Mouse (Mus musculus) adrenal gland, postnatal 10 days (tissue): ENCODE results near the gene Iqsec2. TPM values are rescaled to one million over a fixed set of nuclear protein-coding genes. Genes with fewer than 3 reads are reported as not detected.
"Not testable (repeated sequence)": the region's sequence is repeated elsewhere in the genome, so short reads cannot be mapped to it uniquely, and the experiment has no call there.

Experiments used
- DNase-seq: peaks from one replicate; pipeline ENCODE4 v3.0.0; 2021; ENCODE audit warnings: mixed read lengths
- total RNA-seq, 2 experiments: library from RNA; stranded (reverse); gene quantifications; 2 replicates each; pipeline ENCODE4 v1.2.3; 2021

Iqsec2 gene
- total RNA-seq, 2 experiments from 2014 or later, result 25.3 to 30.0 TPM

DNA sequence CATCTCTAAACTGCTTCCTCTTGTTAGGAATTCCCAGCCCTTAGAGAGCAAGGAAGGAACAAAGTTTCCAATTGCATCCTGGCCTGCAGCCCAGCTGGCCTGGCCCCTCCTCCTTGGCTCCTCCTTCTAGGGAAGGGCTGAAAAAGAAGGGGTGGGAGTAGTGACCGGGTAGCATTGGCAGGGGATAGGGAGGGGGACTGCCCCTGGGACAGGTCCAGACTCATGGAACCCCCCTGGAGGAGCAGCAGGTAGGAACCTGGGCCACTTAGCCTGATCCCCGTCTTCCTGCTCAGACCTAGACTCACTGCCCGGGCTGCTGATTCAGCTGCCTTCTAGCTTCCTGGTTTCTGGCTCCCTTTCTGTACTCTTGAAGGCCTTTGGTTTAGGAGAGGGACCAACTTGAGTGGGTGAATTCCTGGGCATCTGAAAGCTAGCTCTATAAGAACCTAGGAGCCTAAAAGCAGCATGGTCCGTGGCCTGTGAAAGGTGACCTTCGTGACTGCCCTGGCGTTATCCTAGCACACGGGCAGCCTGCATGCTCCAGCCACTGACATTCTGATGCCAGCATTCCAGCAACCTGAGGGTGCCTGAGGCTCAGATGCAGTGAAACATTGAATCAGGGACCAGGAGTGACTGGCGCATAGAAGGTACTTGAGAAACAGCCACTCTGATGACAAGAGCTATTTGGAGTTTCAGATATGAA lies 34.9 kb downstream of the Iqsec2 start:
- DNase-seq, result peak; percentile 77

DNA sequence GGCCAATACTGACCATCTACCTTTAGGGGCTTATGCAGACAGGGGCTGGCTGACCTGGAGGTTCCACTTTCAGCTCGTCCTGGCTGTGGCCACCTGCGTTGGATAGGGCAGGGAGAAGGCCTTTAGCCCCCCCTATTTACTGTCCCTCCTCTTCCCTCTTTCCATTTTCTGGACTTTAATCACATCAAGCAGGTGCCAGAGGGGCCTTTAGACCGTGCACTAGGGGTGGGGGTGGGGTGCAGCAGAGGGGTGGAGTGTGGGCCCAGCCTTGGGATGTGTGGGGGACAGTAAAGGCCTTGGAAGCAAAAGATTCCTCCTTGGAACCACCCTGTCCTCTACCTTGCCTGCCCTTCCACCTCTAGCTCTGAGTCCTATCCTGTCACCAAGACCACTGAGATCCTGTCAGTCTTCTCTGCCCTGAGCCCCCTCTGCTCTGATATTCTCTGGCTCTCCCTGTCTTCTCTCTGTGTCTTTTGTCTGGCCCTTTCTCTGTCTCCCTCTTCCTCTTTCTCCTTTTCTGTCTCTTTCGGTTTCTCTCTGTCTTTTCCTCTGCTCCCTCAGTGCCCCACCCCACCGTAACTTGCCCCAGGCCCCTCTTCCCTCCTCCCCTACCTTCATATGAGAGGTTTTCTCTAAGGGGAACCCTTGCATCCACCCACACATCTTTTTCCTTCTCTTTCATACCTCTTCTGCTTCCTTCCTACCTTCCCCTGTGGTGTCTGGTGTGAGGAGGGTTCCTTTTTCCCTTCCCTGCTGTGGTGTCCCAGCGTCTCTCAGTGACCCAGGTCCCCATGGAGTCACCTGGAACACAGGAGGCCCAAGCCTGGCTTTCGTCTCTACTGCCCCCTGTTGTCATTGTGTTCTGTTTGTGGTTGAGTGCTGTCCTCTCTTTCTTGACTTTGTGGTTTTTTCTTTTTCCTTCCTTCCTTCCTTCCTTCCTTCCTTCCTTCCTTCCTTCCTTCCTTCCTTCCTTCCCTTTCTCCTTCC lies 35.9 kb downstream of the Iqsec2 start:
- no peak for DNase-seq

DNA sequence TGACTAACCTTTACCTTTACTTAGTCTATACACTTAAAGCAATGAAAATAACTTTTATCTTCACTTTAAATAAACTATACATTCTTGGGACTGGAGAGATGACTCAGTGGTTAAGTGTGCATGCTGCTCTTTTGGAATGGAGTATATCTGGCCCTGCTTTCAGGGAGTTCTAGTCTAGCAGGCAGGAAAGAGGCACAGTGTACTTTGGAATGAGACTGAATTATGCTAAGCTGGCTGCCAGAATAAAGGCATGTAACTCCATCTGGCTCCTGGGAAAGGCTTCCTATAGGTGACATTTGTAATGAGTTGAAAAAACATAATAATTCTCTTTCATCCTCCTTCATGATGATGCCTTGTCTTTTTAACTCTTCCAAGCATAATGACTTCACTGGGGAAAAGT lies 43.1 kb downstream of the Iqsec2 start:
- no peak for DNase-seq

DNA sequence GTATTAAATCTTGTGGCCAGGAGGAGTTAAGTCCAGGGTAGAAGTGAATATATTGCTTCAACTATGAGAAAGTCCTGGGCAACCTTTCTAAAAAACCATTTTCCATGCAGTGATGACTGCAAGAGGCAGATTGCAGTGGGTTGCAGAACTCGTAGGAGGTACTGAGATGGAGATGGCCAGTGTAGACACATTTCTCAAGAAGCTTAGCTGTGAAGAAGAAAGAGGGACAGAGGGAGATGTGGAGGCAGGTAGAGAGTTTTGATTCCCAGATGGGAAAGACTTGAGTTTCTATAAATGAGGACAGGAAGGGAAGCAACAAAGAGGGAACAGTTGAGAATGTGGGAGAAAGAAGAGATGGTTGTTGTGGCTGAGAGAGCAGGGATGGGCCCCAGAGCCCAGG lies 47.2 kb downstream of the Iqsec2 start:
- DNase-seq, result no peak

DNA sequence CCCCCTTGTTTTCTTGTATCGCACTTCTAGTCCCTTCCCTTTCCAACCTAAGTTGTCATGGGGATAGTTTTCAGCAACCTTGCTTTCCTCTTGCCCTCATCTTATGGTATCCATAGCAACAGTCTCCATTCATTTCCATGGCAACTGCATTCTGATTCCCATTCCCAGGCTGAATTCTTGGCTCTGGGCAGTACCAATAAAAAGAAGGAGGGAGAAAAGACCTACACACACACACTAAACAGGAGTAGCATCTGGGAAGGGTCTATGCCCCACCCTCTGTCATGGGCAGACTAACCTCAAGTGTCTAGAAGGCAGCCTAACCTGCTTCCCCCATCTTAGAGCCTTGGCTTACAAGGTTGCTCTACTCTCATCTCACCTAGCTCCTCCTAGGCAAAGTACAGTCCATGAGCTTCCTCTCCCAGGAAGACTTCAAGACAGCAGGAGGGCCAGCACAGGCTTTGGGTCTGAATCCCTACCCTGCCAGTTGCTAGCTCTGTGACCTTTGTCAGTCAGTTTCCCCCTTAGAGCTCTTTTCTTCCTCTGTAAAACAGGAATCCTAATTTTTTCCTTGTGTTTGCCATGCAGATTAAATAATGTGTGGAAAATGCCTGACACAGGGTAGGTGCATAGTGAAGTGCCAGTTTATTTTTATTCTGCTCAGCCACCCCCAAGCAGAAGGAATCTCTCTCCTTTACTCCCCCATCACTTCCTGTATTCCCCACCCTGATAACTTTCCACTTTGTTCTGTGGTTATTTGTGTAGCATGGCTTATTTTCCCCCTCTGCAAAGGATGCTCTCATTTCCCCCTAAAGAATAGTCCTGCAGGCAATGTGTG lies 54.0 kb downstream of the Iqsec2 start:
- DNase-seq, result no peak

DNA sequence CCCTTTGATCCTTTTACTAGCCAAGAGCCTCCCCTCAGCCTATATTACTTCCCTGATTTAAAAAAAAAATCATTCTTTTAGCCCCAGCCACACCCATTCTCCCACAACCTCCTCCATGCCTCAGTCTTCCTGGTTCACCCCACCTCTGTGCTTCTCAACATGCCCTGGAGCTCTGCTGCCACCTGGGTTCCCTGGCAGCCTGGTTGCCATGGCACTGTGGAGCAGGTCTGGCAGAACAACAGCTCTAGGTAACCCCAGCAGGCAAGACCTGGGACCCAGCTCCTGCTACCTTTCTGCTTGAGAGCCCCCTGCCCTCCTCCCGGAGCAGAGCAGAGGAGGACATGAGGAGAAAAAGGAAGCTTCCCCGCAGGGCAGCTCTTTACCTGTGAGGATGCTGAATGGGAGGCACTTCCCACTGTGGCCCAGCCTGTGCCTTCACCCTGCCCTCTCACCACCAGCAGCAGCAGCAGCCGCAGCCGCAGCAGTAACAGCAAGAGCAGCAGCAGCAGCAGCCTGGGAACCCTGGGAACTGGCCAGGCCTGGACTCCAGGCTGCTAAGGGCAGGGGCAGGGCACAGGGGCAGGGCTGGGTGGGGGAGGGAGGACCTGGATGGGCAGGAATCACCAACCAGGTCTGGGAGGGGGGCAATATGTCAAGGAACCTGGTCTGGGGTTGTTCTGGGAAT lies 57.8 kb downstream of the Iqsec2 start:
- no peak for DNase-seq

DNA sequence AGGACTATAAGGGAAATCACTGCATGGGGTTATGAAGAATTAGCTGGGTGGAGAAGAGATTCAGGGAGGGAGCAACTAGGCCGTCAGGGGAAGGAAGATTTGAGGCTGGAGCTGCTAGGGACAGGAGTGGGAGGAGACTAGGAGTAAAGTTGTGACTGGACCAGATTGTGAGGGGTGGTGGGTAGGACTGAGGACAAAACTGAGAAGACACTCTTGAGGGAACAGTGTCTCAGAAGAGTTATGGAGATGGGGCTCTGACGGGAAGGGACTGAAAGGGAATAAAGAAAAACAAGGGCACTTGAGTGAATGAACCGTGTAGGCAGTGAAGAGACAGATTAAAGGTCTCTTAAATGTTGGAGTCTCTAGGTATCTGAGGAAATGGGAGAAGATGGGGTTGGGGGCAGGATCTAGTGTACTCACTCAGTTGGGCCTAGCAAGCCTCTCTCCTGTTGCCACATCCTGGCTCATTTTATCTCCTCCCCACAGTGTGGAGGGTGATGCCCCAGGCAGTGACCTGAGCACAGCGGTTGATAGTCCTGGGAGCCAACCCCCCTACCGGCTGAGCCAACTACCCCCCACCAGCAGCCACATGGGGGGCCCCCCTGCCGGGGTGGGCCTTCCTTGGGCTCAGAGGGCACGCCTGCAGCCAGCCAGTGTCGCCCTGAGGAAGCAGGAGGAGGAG lies 58.5 kb downstream of the Iqsec2 start:
- no peak for DNase-seq

DNA sequence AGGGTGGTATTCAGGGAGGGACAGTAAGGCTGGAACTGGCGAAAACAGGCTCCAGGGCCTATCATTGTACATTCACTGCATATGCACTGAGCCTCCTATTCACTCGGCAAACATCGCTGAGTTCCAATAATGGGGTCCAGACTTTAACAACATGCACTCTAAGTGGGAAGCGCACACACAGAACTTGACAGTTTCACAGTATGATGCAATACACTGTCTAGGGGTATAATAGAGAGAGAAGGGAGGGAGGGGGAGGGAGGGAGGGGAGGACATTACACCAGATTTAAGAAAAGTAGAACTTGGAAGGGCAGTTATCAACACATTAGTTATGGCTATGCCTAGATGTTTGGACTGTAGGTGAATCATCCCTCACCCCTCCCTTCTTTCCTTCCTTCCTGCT lies 59.2 kb downstream of the Iqsec2 start:
- no peak for DNase-seq

DNA sequence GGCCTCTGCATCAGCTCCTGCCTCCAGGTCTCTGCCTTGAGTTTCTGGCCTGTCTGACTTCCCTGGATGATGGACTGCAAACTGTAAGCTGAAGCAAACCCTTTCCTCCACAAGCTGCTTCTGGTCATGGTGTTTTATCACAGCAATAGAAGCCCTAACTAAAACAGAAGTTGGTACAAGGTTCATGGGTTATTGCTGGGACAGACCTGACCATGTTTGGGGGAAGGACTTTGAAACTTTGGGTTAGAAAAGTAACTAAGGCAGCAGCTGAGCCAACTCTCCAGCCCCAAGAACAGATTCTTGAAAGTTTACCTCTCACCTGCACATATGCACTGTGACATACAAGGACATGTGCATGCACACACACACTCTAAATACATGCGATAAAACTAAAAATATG lies 61.4 kb downstream of the Iqsec2 start:
- DNase-seq, result no peak

DNA sequence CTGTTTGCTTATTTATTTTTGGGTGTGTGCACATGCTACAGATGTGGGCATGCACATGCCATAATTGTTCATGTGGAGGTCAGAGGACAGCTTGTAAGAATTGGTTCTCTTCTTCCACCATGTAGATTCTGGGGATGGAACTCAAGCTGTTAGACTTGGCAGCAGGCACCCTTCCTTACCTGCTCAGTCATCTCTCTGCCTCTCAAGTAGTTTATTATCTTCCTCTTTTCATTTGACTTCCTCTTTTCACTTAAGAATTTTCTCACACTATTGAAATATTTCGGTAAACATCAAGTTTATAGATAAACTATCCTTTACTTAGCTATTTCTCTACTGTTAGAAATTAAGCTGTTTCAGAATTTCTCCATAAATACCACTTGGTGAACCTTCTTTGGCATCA lies 70.6 kb downstream of the Iqsec2 start:
- no peak for DNase-seq

DNA sequence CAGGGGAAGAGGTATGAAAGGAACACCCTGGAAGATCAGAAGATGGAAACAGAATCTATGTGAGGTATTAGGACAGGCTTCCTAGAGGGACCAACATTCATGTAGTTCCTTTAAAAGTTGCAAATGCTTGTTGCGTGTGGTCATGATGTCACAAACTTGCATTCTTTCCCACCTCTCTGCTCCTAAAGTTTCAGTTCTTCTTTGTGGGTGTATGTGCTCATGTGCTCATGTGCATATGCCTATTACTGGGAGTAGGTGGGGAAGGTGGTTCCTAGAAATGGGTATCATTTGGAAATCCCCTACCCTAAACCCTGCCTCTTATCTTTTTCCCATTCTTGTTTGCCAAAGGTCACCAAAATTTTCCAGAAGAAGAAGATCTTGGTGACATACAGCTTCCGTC lies 74.5 kb downstream of the Iqsec2 start:
- DNase-seq, result no peak

DNA sequence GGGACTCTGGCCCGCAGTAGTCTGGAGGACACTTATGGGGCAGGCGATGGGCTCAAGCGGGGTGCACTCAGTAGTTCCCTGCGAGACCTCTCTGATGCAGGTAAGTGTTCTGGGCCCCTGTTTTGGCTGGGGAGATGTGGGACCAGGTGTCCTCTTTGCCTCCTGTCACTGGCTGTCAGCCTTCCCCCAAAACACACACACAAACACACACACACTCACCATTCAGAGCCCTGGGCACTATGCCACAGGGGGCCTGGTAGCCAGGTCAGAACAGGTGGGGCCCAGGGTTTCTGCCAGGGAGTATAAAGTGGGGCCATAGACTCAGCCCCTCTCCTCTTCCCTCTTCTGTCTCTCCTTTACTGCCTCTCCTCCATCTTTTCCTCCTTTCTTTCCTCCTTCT lies 77.7 kb downstream of the Iqsec2 start:
- DNase-seq, result no peak

DNA sequence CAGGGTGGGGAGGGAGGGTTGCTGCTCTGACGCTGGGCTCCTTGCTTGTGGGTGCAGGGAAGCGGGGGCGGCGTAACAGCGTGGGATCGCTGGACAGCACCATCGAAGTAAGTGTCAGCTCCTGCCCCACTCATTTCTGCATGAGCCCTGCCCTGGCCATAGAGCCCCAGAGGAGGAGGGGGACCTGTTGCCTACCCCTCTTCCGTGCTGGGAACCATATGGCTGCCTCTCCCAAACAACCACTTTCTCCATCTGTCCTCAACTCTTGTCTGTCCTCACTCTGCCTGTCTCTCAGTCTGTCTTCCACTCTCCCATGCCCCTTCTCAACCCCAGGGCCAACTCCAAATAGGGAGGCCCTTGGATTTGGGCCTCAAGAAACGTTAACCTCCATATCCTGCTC lies 78.2 kb downstream of the Iqsec2 start:
- DNase-seq, result no peak

DNA sequence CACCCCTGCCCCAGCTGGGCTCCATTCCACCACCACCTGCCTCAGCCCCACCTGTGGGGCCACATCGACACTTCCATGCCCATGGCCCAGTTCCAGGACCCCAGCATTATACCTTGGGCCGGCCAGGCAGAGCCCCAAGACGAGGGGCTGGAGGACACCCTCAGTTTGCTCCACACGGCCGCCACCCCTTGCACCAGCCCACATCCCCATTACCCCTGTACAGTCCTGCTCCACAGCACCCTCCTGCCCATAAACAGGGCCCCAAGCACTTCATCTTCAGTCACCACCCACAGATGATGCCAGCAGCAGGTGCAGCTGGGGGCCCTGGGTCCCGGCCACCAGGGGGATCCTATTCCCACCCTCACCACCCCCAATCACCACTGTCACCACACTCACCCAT lies 79.2 kb downstream of the Iqsec2 start:
- DNase-seq, result no peak

DNA sequence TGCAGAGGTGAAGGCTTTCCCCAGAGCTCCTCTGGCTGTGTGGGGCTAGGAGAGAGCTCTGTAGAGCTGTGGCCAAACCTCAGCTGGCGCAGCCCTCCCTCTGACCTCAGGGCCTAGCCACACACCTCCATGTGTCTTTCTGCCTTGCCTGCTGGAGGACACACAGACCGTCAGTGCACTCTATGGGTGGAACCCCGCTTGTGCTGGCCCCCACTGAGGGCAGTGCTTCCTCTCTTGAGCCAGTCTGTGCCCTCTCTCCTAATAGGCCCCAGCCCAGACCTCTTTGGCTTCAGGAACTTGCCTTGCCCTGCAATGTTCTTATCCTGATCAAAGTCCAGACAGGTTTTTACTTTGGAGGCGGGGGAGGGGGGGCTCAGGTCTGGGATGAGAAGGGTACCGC lies 80.2 kb downstream of the Iqsec2 start:
- peak; percentile 6 for DNase-seq

DNA sequence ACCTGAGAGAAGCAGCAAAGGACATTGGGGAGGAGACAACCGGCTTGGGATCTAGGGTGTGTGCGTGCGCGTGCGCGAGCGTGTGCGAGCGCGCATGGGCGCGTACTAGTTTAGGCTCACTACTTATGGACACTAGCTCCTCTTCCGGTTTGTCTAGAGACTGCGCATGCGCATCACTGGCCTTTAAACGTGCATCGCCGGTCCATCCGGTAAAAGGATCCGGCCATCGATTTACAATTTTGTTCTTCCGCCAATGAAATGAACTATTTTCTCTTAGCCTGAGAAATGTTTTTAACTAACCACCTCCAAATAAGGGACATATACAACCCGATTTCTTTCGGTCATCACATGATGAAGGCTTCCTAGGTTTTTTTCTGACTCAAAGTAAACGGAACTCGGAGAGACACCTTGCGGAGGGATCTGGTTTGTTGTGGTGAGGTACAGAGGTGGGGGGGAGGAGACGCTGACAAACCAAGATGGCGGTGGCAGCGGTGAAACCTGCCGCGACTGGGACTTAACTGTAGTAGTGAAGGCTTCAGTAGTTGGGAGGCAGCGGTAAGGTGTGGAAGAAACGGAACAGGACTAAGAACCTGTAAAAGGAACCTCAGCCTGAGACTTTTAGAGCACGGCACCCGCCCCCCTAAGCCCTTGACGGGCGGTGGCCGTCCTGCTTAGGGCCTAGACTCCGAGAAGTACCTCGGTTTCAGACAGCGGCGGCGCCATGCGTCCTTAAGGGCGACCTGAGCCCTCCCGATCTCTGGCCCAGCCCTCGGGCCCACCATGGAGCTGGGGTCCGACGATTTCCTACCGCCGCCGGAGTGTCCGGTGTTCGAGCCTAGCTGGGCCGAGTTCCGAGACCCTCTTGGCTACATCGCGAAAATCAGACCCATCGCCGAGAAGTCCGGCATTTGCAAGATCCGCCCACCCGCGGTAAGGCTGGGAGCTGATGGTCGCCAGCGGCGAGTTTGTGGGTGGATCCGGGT lies 89.0 kb downstream of the Iqsec2 start, which contains the start of gene Kdm5c:
Gene Kdm5c, plus strand, starts transcription at position 240 of the 983 bp plus-strand sequence.
- peak; percentile 90 for DNase-seq

DNA sequence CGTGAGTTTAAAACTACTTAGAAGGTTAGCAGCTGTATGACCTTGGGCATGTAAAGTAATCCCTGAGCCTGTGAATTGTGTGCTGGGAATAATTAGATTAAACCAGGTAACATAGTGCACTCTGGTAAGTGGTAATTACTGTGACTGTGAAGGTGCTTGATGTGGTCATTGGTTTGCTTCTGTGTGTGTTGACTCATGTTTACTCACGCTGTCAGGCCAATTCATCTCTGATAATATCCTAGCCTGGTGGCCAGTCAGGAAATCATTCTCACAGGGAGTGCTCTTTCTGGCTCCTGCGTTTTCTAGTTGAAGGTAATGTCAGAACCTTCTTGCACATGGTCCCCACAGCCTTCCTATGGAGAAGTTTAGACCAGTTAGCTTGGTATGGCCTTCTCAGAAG lies 90.1 kb downstream of the Iqsec2 start:
- DNase-seq, result no peak

DNA sequence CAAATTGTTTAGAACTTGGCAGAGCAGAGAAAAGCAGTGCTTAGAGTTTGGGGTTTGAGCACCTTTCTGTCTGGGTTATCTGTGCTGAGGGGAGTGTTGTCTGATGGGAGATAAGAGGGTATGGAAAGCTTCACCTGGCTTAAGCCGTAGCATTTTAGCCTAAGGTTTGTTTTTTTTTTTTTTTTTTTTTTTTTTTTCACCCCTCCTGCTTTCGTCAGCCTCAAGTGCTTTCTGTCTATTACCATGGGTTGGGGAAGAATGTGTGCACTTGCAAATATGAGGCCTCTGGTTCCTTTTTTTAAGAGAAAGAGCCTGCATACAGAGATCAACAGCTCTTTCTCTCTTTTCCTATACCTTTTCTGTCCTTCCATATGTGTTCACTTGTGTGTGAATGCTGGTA lies 91.7 kb downstream of the Iqsec2 start:
- no peak for DNase-seq

DNA sequence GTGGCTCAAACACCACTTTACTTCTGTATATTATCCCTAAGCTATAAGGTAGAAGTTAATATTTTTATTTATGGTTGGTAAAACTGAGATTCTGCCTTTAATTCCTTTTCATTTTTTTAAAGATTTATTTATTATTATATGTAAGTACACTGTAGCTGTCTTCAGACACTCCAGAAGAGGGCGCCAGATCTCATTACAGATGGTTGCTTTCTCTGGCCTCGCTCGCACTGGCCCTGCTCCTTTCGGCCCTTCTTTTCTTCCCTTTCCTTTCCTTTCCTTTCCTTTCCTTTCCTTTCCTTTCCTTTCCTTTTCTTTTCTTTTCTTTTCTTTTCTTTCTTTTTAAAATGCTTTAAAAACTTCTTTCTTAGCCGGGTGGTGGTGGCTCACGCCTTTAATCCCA lies 99.1 kb downstream of the Iqsec2 start:
- not testable (repeated sequence) for DNase-seq
